Mouse (Mus musculus) telencephalon, adult 2 months (tissue): ENCODE data around the gene Spns3.

Experiments
- DNase-seq: peaks from one replicate; pipeline ENCODE4 v3.0.0-alpha.2; 2011; ENCODE audit warnings: low read depth, low spot score

Gene Spns3

DNA sequence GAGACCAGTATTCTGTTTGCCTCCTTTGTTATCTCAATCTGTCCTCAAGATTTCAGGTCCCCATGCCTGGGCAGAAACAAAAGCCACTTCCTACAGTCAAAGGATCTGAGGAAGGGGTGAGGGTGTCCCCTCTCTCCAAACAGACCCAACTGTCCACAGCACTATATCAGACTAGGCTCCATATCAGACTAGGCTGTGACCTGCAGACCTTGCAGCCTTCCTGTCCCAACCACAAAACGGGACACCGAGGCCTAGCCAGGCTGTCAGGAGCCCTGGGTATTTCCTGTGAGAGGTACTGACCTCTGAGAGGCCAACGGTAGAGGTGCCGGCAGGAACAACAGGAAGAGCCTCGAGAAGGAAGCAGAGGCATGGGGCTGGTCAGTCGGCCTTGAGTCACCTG, 65.8 kb downstream of the Spns3 start:
- no peak for DNase-seq

DNA sequence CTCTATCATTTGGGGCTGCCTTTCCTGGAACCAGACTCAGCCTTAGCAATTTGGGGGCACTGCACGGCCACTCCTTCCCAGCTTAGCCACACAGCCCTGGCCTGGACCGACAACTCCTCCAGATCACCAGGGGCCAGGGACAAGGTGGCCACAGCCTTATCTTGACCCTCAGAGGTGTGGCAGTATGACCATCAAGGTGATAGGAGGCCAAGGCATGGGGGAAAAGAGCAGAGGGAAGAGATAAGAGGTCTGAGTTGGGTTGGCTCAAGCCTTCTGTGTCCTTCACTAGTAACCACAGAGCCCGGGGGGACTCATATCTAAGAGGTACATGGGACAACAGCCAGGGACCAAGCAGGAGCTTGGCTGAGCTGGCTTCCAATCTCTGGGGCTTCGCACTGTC, 68.4 kb downstream of the Spns3 start:
- no peak for DNase-seq

DNA sequence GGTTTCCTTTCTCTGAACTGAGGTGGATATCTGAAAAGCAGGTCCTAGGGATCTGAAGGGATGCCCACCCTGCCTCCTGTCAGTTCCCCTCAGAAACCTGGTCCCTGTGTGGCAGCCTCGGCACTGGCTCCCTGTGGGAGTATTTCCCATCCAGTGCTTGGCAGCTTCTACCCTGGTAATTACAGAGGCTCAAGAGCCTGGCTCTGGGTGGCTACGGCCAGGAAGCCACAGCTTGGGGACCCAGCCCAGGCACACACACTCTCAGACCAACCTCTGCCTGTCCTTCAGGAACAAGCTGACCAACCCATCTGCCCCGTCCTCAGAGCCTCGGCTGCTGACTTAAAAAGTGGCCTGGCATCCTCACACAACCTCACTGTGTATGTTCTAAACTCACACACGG, 69.0 kb downstream of the Spns3 start:
- no peak for DNase-seq

DNA sequence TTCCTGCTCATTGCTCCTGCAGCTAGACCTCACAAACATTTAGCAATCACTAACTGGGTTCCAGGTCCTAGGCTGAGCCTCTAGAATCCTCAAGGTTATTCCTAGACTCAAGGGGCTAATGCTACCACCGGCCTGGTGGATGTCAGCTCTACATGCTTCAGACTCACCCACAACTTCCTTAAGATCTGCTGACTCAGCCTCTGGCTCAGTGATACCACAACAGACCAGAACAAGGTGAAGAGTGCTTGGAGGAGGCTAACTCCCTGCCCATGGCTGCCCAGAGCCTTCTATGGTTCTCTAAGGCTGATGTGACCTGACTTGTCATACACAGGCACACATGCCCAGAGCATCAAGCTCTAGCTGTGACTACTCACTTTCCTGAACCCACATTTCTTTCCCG, 70.8 kb downstream of the Spns3 start:
- DNase-seq, result no peak

DNA sequence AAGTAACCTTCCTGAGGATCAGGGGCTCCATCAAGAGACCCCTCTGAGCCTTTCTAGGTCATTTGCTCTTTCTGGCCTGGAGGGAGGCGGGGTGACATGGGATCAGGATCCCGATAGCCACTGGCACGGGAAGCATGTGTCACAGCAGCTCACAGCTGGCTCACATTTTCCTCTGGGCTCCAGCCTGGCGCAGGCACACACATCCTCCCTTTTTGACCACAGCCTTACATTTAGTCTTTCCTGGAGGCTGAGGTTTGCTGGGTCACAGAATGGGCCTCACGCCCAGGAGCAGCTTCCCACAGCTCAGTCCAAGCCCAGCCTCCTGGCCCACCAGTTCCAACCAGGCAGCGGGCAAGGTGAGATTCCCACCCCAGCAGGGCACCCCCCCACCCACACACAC, 72.1 kb downstream of the Spns3 start:
- DNase-seq, result no peak

DNA sequence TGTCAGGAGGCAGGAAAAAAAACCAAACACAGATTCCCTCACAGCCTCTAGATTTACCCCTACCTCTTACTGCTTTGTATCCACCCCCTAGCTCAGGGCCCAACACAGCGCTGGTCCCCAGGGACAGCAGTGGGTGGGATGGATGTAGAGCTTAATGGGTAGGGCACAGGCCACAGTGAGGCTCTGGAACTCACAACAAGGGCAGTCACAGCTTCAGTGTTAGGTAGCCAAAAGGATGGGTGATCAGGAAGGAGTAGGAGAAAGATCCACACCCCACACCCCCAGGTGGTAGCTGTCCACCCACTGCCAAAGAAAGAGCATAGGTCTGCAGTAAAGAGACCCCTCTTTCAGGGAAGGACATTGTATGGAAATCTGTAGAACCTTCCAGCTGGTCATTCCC, 72.7 kb downstream of the Spns3 start:
- DNase-seq, result no peak

DNA sequence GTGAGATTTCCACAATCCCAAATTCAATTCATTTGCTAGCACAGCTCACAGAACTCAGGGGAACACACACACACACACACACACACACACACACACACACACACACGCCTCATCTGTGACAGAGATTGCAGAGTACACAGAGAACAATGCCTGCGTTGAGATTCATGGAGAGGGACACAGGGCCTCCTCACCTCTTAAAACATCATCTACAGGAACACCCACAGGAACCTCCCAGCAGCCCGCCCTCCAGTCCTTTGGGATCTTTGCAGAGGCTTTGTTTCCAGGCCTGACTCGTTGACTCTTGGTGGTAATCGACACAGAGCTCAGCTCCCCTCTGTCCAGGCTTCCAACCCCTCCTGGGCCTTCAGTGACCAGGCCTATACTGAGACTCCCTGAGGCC, 73.1 kb downstream of the Spns3 start:
- DNase-seq, result no peak

DNA sequence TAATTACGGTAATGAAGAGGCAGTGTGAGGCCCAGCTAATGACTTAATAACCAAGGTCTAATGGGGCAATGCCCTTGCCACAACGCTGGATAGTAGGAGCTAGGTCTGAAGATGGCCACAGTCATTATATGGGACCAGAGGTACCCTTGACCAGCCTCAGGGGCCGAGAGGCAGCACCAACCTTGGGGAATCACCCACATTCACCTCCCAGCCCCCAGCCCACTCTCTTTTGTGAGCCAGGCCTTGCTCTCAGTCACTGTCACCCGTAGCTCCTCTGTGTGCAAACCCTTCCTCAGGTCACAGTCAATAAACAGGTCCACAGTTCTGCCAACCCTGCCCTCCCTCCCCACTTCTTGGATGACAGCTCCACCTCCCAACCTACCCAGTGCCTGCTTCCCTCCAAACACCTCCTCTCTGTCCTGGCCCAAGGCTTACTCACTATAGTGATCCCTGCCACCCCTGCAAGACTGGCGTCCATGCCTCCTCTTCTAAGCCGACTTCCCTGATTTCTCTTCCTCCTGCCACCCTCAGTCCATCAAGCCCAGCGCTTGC, 74.2 kb downstream of the Spns3 start:
- DNase-seq, result no peak

GRCm38 (mm10) chr11:72475408-72475807, 74.9 kb downstream of the Spns3 start:
- DNase-seq, result no peak

GRCm38 (mm10) chr11:72474926-72475325, 75.4 kb downstream of the Spns3 start:
- DNase-seq, result no peak

GRCm38 (mm10) chr11:72473540-72473939, 76.8 kb downstream of the Spns3 start:
- DNase-seq, result no peak

DNA sequence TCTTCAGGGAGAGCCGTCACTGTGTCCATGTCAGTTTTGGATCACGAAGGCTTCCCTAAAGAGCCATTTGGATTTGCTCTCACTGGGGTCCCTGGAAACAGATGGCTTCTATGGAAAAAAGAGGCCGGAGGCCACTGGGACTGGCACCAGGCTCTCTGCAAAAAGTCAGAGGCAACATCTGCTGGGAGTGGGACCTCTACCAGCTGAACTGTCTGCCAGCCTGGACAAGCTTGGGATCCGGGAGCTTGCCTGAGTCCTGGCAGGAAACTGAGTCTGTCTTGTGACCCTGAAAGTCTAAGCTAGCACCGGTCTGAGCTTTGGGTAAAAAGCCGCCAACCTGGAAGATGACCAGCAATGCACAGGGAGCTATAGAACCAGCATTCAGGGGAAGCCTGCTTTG, 78.9 kb downstream of the Spns3 start:
- DNase-seq, result no peak

GRCm38 (mm10) chr11:72470004-72470403, 80.3 kb downstream of the Spns3 start:
- no peak for DNase-seq

DNA sequence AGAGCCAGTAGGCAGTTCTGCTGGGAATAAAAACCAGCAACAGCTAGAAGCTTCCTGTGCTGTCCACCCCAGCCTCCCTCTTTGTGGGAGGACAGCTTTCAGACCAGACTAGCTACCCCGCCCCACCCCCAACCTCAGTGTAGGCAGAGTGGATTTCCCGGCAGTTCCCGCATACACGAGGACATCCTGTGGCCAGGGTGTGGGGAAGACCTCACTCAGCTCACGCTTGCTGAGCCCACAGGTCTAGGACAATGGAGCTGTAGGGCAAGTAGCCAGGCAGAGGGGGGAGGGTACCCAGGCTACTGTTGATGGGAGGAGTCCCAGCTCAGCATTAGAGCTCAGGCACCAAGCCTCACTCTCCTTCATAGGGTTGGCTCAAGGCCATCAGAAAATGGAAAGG, 81.1 kb downstream of the Spns3 start:
- no peak for DNase-seq

DNA sequence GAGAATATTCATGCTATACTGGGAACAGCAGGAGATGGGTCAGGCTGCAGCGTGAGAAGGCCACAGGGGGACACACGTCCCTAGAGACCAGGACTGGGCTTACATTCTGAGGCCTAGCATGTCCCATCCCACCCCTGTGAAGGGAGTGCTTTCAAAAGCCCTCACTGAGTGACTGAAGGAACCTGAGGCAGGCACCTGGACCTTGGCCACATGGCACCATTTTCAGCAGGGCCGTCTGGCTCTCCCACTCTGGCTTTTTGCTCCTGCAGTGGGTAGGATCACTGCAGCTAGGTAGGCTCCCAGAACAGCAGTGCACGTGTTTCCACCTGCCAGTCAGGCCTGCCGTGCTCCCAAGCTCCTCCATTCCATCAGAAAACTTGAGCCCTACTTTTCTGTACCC, 81.8 kb downstream of the Spns3 start:
- no peak for DNase-seq

- no peak for DNase-seq
Measured at GRCm38 (mm10) chr11:72466694-72467507, 83.4 kb downstream of the Spns3 start.

DNA sequence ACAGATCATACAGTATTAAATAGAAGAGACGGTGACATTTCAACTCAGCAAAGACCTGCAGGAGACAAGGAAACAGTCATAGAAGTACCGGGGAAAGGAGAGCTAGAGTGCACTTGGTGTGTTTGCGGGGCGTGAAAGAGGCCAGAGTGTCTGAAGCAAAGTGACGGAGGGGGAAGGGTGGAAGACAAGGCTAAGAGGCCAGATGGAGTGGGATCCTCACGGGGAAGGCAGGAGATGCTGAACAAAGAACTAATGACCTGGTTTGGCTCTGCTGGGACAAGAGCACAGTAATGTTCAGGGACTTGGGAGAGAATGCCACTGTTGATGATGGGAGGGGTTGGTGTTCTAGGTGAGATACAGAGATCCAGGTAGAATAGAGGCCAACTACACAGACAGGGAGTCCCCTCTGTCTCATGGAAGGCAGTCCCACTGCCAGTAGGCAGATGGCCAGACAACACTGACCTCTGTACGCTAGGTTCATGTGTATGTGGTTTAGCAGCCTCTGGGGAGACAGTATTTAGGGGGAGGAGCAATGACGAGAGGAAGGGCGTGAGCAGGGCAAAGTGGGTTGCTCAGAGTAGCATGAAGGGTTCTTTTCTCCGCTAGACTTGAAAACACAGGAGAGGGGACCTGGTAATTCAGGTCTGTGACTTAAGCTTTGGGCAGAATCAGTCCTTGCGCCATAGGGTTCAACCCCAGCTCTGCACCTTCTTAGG, 84.2 kb downstream of the Spns3 start:
- no peak for DNase-seq

DNA sequence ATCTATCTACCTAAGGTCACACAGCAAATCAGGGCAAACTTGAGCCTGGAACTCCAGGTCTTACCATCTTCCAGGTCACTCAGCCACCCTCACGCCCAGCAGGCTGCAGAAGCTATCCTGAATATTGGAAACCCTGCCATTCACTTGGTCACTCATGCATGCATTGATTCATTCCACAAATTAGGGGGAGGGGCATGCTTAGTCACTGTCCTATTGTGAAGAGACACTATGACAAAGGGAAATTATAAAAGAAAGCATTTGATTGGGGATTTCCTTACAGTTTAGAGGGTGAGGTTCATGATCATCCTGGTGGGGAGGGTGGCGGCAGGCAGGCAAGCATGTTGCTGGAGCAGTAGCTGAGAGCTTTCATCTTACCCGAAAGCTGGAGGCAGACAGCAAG, 85.5 kb downstream of the Spns3 start:
- DNase-seq, result no peak

- DNase-seq, result no peak
Measured at GRCm38 (mm10) chr11:72461500-72461981, 88.8 kb downstream of the Spns3 start.

GRCm38 (mm10) chr11:72458502-72458901, 91.8 kb downstream of the Spns3 start:
- no peak for DNase-seq

- no peak for DNase-seq
Measured at GRCm38 (mm10) chr11:72457995-72458496, 92.3 kb downstream of the Spns3 start.

- DNase-seq, result peak; percentile 68
Measured at GRCm38 (mm10) chr11:72455694-72456093, 94.6 kb downstream of the Spns3 start.
